Mouse (Mus musculus) thymus, adult 2 months (tissue): ENCODE results near the gene Trim34b. TPM values are rescaled to one million over a fixed set of nuclear protein-coding genes. Genes with fewer than 3 reads are reported as not detected.
"Not testable (repeated sequence)": the region's sequence is repeated elsewhere in the genome, so short reads cannot be mapped to it uniquely, and the experiment has no call there.

Experiments used
- DNase-seq: peaks from one replicate; pipeline ENCODE4 v3.0.0; 2021
- H3K27ac ChIP-seq: fragments of 200-500 bp; 2 replicates; pipeline ENCODE4 v1.5.1; 2012; ENCODE audit warnings: low read length, control low read depth; ENCODE audit not compliant: control insufficient read depth, insufficient read depth
- H3K27me3 ChIP-seq: fragments of 200-500 bp; 2 replicates; pipeline ENCODE4 v1.6.1; 2012; ENCODE audit warnings: mild to moderate bottlenecking, low read length, moderate library complexity, mixed read lengths; ENCODE audit not compliant: control insufficient read depth, insufficient read depth
- H3K36me3 ChIP-seq: fragments of 200-500 bp; 2 replicates; pipeline ENCODE4 v1.6.1; 2012; ENCODE audit warnings: mild to moderate bottlenecking, low read length, moderate library complexity; ENCODE audit not compliant: control insufficient read depth, insufficient read depth
- H3K4me1 ChIP-seq: fragments of 200-500 bp; replicated peaks from 2 replicates; pipeline ENCODE4 v1.6.1; 2012; ENCODE audit warnings: low read length; ENCODE audit not compliant: control insufficient read depth, insufficient read depth
- H3K4me3 ChIP-seq: fragments of 200-500 bp; 2 replicates; pipeline ENCODE4 v1.5.1; 2012; ENCODE audit warnings: mild to moderate bottlenecking, low read length, control low read depth, moderate library complexity; ENCODE audit not compliant: control insufficient read depth, insufficient read depth
- CTCF ChIP-seq: fragments of 200-500 bp; IDR thresholded peaks from 2 replicates; pipeline ENCODE4 v1.5.1; 2012; ENCODE audit warnings: mild to moderate bottlenecking, control low read depth, low read length, moderate library complexity, borderline replicate concordance; ENCODE audit not compliant: control insufficient read depth, poor library complexity, insufficient read depth; ENCODE audit errors: extremely low read depth
- POLR2A ChIP-seq: fragments of 200-500 bp; IDR thresholded peaks from 2 replicates; pipeline ENCODE4 v1.6.1; 2012; ENCODE audit warnings: mild to moderate bottlenecking, low read length, control low read depth, moderate library complexity; ENCODE audit not compliant: control insufficient read depth, poor library complexity, insufficient read depth; ENCODE audit errors: extremely low read depth
- WGBS: fragments of 180-500 bp; shearing (Covaris S2); methylation state at CpG from one replicate; pipeline ENCODE4 v1.1.7; 2018; 5-methylcytosine and 5-hydroxymethylcytosine counted together
- polyA plus RNA-seq: library from polyadenylated mRNA; depleted of rRNA; stranded (reverse); fragments of >200 nt; gene quantifications from 2 replicates; pipeline ENCODE4 v1.2.3, GENCODE M21; 2012

Trim34b gene
- polyA plus RNA-seq, 1 experiment, result 6.4 TPM

DNA sequence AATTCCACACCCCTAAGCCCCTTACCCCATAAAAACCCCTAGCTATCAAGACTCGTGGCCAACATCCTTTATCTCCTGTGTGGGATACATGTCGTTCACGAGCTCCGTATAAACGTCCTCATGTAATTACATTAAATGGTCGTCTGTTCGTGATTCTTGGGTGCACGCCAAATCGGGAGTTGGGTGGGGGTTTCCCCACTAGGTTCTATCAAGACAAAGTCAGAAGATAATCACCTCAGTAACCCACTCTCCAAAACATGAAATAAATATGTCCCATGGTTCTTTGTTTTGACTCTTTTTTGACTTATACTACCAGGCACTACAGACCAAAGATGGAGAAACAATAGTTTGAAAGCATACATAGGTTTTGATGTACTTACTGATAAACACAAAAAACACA lies 7.2 kb upstream of the Trim34b start:
- H3K4me1 ChIP-seq, result no peaks in the 10 kb centered on the region

DNA sequence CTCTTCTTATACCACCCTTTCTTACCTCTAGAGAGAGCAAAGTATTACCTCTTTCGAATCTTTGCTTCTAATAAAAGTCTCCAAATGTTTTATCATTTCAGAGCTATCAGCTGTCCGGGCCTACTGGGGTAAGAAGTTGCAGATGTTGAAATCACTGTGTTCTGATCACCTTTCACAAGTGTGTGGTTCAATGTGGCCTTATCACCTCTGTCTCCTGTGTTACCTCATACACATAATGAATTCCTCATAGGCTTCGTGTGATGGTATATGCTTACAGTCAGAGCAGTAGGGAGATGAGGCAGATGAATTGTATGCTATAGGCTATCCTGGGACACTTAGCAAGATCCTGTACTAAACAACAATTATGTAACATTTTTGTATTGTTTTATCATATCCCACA lies 6.3 kb downstream of the Trim34b start:
- DNase-seq, H3K27me3 ChIP-seq, H3K27ac ChIP-seq, H3K36me3 ChIP-seq, H3K4me1 ChIP-seq, H3K4me3 ChIP-seq: not testable (repeated sequence)
- WGBS, result 93% methylated on average over 3 of the region's 3 CpGs

More for the DNA sequence above, 7.2 kb upstream of the Trim34b start:
- TF ChIP-seq CTCF (no peak), POLR2A (no peak)
- Histone ChIP-seq H3K36me3 (no peaks in the 10 kb centered on the region), H3K4me3 (no peak overlapping the region), H3K27me3 (no peaks in the 10 kb centered on the region), H3K27ac (no peak overlapping the region)
- no peak for DNase-seq
- WGBS, result 92% methylated on average over 9 of the region's 9 CpGs

DNA sequence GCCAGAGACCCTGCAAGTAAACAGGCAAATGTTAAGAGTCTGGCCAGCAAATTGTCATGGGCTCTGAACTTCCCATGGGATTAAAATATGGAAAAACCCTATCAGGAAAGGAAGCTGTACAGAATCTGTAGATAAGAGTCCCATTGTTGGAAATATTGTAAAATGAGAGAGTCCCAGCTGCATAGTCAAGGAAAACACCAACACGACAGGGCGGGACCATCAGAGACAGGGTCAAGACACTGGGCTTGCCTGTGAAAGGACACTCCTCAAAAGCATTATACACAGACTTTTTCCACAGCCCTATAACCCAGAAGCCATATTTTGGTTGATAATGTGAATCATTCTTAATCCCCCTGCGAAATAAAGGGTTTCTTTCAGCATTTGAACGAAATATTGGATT lies 11.5 kb downstream of the Trim34b start:
- DNase-seq, H3K27ac ChIP-seq, H3K27me3 ChIP-seq, H3K4me1 ChIP-seq, H3K4me3 ChIP-seq: not testable (repeated sequence)
- peaks cover 20% of the 10 kb centered on the region for H3K36me3 ChIP-seq
- 97% methylated on average over 4 of the region's 4 CpGs for WGBS

DNA sequence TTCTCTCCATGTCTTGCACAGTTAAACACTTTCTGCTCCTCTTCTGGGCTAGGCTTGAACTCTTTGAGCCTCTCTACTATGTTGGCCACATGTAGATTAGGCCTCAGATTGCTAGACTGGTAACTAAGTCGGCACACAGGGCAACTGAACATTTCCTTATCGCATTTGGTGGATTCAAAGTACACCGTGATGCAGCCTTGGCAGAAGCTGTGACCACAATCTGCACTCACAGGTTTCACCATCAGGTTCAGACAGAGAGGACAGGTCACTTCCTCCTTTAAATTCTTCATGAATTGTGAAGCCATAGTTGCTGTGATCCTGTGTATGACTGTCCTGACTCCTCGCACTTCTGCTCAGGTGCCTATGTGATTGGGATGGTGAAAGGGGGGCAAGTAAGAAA lies 18.8 kb downstream of the Trim34b start:
- not testable (repeated sequence) for H3K27ac ChIP-seq, DNase-seq, H3K27me3 ChIP-seq, H3K4me3 ChIP-seq, H3K4me1 ChIP-seq
- WGBS, result 66% methylated on average over 4 of the region's 4 CpGs
- peaks cover 24% of the 10 kb centered on the region for H3K36me3 ChIP-seq

DNA sequence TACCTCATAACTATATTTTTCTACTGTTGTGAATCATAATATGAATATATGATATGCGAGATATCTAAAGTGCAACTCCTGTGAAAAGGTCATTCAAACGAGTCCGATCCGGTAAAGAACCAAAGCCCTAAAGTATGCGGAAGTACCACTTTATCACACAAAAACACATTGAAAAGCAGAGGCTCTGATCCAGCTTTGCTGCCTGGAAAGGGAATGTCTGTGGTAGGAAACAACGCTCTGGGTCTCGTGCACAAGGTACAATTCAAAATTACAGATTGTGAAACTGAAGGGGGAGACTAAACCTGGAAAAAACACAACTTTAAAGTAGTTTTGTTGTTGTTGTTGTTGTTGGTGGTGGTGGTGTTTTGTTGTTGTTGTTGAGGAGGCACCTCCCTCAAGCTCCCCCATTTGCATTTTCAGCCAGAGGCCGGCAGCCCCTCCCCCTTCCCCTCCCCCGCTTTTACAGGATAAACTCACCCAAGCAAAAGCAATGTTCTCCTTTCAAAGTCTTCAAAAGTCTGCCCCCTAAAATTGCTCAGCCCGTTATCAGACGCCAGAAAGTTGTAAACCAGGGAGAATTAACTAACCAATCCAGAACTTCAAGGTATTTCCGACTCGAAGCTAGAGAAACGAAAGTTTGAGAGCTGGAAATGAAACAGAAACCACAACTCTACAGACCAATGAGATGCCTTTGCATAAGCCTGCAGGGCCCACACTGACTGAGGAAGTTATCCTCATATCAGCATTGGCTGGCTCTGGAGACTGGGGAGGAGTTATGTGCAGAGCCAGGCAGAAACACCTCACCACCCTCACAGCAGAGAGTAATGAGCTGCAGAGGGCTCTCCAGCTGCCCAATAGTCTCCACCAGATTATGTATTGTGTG lies 23.7 kb downstream of the Trim34b start, which contains the start of gene Trim12c:
TSS of gene Trim12c (minus strand) at position 646 of the 883 bp plus-strand sequence.
- TF ChIP-seq POLR2A, result no peak
- WGBS, result 1% methylated on average over 14 of the region's 14 CpGs
- peak; percentile 74 for DNase-seq
- no peaks in the 10 kb centered on the region for H3K27me3 ChIP-seq
- H3K36me3 ChIP-seq, result no peaks in the 10 kb centered on the region
- peak within 1 kb of the TSS; percentile 36 for H3K4me3 ChIP-seq
- peaks cover 2% of the 10 kb centered on the region for H3K4me1 ChIP-seq
- H3K27ac ChIP-seq, result peak within 1 kb of the TSS; percentile 87

DNA sequence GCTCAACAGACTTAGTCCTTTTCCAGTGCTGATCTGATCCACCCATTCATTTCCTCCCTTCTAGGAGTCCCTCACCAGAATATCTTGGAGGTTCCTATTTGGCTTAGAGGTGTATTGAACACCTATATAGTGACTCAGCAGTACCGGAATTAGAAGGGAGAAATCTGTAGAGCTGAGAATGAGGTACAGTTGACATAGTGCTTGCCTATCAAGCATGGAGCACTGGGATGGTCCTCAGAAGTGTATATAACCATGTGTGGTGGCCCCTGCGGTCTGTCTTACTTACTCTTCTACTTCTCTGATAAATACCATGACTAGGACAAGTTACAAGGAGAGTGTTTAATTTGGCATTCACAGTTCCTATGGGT lies 24.3 kb downstream of the Trim34b start:
- no peak overlapping the region for H3K27ac ChIP-seq

DNA sequence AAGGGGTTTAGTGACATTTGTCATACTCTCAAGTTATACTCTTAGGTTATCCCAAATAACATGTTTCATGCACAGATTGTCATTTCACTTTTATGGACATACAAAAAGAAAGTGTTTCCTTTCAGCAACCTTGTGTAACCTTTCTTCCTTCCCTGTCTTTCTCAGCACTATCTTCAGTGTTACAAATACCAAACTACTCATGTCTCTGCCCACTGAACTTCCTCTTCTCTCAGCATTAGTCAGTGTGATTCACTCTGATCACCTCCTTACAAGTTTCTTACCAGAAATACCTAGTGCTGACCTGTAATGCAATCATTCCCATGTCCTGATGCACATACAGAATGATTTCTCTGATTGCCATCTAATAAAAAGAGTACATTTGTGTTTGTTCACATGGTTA lies 37.1 kb downstream of the Trim34b start:
- no peak for DNase-seq
- Histone ChIP-seq H3K36me3 (no peaks in the 10 kb centered on the region), H3K4me3 (no peak overlapping the region), H3K4me1 (no peaks in the 10 kb centered on the region), H3K27ac (no peak overlapping the region), H3K27me3 (no peaks in the 10 kb centered on the region)
- no peak for TF ChIP-seq POLR2A
- no peak for TF ChIP-seq CTCF

More for the DNA sequence above, 24.3 kb downstream of the Trim34b start:
- WGBS, result 88% methylated on average over 2 of the region's 2 CpGs
- TF ChIP-seq POLR2A (no peak), CTCF (no peak)
- Histone ChIP-seq H3K4me1 (peaks cover 2% of the 10 kb centered on the region), H3K4me3 (no peak overlapping the region), H3K27me3 (no peaks in the 10 kb centered on the region), H3K36me3 (no peaks in the 10 kb centered on the region)
- DNase-seq, result no peak
